Mouse (Mus musculus) CD4-positive, CD25-positive, alpha-beta regulatory T cell (primary cell): ENCODE data around the gene Lipo1. TPM values are rescaled to one million over a fixed set of nuclear protein-coding genes. Genes with fewer than 3 reads are reported as not detected.

Experiments used
- polyA plus RNA-seq: library from polyadenylated mRNA; unstranded; fragments of 100-300 nt; shearing (Covaris generic); gene quantifications from one replicate; pipeline ENCODE4 v1.2.1, GENCODE M21; 2017

Lipo1 gene
- polyA plus RNA-seq = not detected

DNA sequence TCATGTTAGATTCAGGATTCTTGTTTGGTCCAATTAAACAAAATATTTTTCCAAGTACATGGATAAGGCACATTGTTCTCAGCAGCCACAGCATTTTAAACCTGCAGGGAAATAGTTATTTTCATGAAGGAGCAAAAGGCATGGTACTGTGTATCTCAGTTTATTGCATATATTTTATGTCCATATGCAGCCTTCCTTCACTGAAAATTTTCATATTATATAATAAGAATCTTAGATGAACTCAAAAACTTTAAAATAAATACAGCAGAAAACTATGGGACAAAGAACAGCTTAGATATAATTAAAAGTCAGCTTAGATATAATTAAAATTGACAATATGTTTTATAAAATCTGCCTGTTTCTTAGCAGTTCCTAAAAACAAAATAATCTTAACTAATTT is at the start of gene Lipo1:
Gene Lipo1, minus strand, starts transcription at position 101 of the 400 bp plus-strand sequence.

GRCm38 (mm10) chr19:33761287-33762086 is 25.8 kb downstream of the Lipo1 start, which contains the start of gene Lipo3:
Gene Lipo3, minus strand, starts transcription at chr19:33761951.

DNA sequence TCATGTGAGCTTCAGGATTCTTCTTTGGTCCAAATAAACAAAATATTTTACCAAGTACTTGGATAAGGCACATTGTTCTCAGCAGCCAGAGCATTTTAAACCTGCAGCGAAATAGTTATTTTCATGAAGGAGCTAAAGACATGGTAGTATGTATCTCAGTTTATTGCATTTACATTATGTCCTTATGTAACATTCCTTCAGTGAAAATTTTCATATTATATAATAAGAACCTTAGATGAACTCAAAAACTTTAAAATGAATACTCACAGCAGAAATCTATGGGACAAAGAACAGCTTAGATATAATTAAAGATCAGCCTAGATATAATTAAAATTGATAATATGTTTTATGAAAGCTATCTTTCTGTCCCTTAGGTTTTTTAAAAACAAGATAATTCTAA is 36.0 kb downstream of the Lipo1 start, which contains the start of gene Lipo2:
Gene Lipo2, minus strand, starts transcription at position 101 of the 400 bp plus-strand sequence.

Other genes with a start within 250 kb of the Lipo1 start
- gene Gm8978, start 162.2 kb downstream of the Lipo1 start, polyA plus RNA-seq = not detected
- not detected for gene Lipo2, start 36.1 kb downstream of the Lipo1 start, polyA plus RNA-seq
- 19.9 TPM for gene Lipo3, start 25.5 kb downstream of the Lipo1 start, polyA plus RNA-seq
- not detected for gene Lipf, start 173.7 kb upstream of the Lipo1 start, polyA plus RNA-seq
- not detected for gene Lipk, start 220.8 kb upstream of the Lipo1 start, polyA plus RNA-seq